Mouse (Mus musculus): ENCODE data around the gene Zfp65. TPM values are rescaled to one million over a fixed set of nuclear protein-coding genes. Genes with fewer than 3 reads are reported as not detected.
A peak's percentile ranks its signal among the peaks of the same experiment; 100 is the strongest.
"Not testable (repeated sequence)": the region's sequence is repeated elsewhere in the genome, so short reads cannot be mapped to it uniquely, and the experiment has no call there.

Gene Zfp65
- polyA plus RNA-seq, 1 experiment from 2014 or later = 4.7 TPM

DNA sequence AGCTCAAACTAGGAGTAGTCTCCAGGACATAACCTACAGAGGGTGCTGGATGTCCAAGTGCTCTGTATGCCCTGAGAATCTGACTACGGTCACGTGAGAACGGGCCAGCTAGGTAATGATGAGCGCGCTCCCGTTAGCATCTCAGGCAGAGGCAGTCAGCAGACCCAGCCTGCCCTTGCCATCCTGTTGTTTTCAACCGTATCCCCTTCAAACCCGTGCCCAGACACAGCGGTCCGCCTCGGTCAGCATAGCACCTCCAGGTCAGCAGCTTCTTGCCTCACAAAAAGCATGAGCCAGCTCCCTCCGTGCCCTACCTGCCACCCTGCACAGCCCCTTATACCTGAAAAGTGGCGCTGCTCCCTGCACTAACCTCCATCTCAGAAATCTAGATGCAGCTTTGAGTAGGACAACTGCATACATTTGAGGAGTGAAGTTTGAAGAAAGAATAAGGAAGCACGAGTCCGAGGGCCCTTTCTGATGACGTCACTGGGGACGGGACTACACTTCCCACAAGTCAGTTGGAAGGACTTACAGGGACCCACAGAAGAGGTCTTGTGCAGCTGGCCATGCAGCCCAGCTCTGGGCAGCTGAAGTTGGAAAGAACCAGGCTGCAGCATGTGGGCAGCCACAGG, 5.0 kb downstream of the Zfp65 start:
- Histone ChIP-seq H3K4me1 (replicated peaks) (no peaks in the 10 kb centered on the region; the same call in 1 of the 2 replicates), H3K4me2 (replicated peaks) (peak overlapping the region; percentile 72), H3K4me3 (replicated peaks) (peak overlapping the region; percentile 80), H3K27ac (peak overlapping the region; percentile 44; the same call in 1 of the 2 replicates), H3K9me3 (no peaks in the 10 kb centered on the region), H3K9ac (peak overlapping the region; percentile 78), H3K27me3 (replicated peaks) (no peaks in the 10 kb centered on the region), H3K36me3 (no peaks in the 10 kb centered on the region)
- peak; percentile 94 for ATAC-seq
- WGBS = 0% methylated on average over 17 of the region's 17 CpGs

GRCm38 (mm10) chr13:67686971-67687370, 42.0 kb downstream of the Zfp65 start, which contains the start of gene Zfp738:
Gene Zfp738 (minus strand): TSS chr13:67687071.
- H3K4me3 ChIP-seq (replicated peaks) = no peak within 1 kb of the TSS
- no peaks in the 10 kb centered on the region for H3K9me3 ChIP-seq
- no peak within 1 kb of the TSS for H3K4me2 ChIP-seq (replicated peaks)
- no peaks in the 10 kb centered on the region for H3K4me1 ChIP-seq (replicated peaks)
- H3K27ac ChIP-seq = no peak within 1 kb of the TSS
- 78% methylated on average over 4 of the region's 4 CpGs for WGBS
- no peak within 1 kb of the TSS for H3K9ac ChIP-seq
- ATAC-seq = no peak
- H3K27me3 ChIP-seq (replicated peaks) = no peaks in the 10 kb centered on the region
- no peaks in the 10 kb centered on the region for H3K36me3 ChIP-seq

GRCm38 (mm10) chr13:67683841-67684240, 45.1 kb downstream of the Zfp65 start:
- Histone ChIP-seq H3K4me3 (replicated peaks) (peak overlapping the region; percentile 75), H3K4me2 (replicated peaks) (peak overlapping the region; percentile 71; the same call in 1 of the 2 replicates)
- WGBS = 68% methylated on average over 2 of the region's 2 CpGs
- H3K27ac ChIP-seq; H3K9me3 ChIP-seq; H3K9ac ChIP-seq; H3K27me3 ChIP-seq (replicated peaks); H3K36me3 ChIP-seq; H3K4me1 ChIP-seq (replicated peaks): not testable (repeated sequence)
- peak; percentile 59 for ATAC-seq

DNA sequence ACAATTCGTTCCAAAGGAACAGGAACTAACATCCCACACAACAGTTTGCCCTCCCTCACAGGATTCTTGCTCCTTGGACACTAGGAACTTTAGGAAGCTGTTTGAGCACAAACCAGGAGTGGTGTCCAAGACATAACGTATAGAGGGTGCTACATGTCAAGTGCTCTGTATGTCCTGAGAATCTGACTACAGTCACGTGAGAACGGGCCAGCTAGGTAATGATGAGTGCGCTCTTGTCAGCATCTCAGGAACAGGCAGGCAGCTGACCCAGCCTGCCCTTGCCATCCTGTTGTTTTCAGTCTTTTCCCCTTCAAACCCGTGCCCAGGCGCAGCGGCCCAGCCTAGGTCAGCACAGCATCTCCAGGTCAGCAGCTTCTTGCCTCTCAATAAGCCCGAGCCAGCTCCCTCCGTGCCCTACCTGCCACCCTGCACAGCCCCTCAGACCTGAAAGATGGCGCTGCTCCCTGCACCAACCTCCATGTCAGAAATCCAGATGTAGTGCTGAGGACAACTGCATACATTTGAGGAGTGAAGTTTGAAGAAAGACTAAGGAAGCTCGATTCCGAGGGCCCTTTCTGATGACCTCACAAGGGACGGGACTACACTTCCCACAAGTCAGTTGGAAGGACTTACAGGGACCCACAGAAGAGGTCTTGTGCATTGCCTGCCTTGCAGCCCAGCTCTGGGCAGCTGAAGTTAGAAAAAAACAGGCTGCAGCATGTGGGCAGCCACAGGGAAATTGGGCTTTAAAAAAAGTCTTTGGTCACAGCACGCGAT, 45.8 kb downstream of the Zfp65 start:
- peak; percentile 100 for ATAC-seq
- Histone ChIP-seq H3K9ac (peak overlapping the region; percentile 79), H3K4me2 (replicated peaks) (peak overlapping the region; percentile 71), H3K4me3 (replicated peaks) (peak overlapping the region; percentile 75)
- H3K4me1 ChIP-seq (replicated peaks); H3K36me3 ChIP-seq; H3K27me3 ChIP-seq (replicated peaks); H3K9me3 ChIP-seq; H3K27ac ChIP-seq: not testable (repeated sequence)
- 9% methylated on average over 16 of the region's 16 CpGs for WGBS

GRCm38 (mm10) chr13:67674902-67675301, 54.1 kb downstream of the Zfp65 start:
- H3K4me1 ChIP-seq (replicated peaks) = no peaks in the 10 kb centered on the region
- no peak overlapping the region for H3K9ac ChIP-seq
- no peak overlapping the region for H3K27ac ChIP-seq
- no peak for ATAC-seq
- H3K4me2 ChIP-seq (replicated peaks) = no peak overlapping the region
- H3K4me3 ChIP-seq (replicated peaks) = no peak overlapping the region
- 92% methylated on average over 2 of the region's 2 CpGs for WGBS
- no peaks in the 10 kb centered on the region for H3K9me3 ChIP-seq
- no peaks in the 10 kb centered on the region for H3K27me3 ChIP-seq (replicated peaks)
- H3K36me3 ChIP-seq = no peaks in the 10 kb centered on the region

Other genes with a start within 250 kb of the Zfp65 start
- 2.0 and 2.9 TPM in 2 replicates for gene Zfp874b, start 244.9 kb downstream of the Zfp65 start, polyA plus RNA-seq (2015; fragmentation: Nextera tagmentation; extraction: Ambion mirVana)
- 10.6 and 12.4 TPM in 2 replicates for gene Zfp58, start 228.6 kb downstream of the Zfp65 start, polyA plus RNA-seq (2015; fragmentation: Nextera tagmentation; extraction: Ambion mirVana)
- not detected in 2 replicates for gene Gm26965, start 203.0 kb downstream of the Zfp65 start, polyA plus RNA-seq (2015; fragmentation: Nextera tagmentation; extraction: Ambion mirVana)
- gene Zfp87, start 203.0 kb downstream of the Zfp65 start, polyA plus RNA-seq (2015; fragmentation: Nextera tagmentation; extraction: Ambion mirVana) = 18.1 and 19.3 TPM in 2 replicates
- 11.5 and 11.7 TPM in 2 replicates for gene Zfp748, start 175.3 kb downstream of the Zfp65 start, polyA plus RNA-seq (2015; fragmentation: Nextera tagmentation; extraction: Ambion mirVana)
- 3.4 and 4.1 TPM in 2 replicates for gene Zfp729b, start 119.5 kb downstream of the Zfp65 start, polyA plus RNA-seq (2015; fragmentation: Nextera tagmentation; extraction: Ambion mirVana)
- gene Gm49345, start 91.4 kb downstream of the Zfp65 start, polyA plus RNA-seq (2015; fragmentation: Nextera tagmentation; extraction: Ambion mirVana) = not detected in 2 replicates
- 2.6 TPM in 2 replicates for gene Zfp729a, start 91.4 kb downstream of the Zfp65 start, polyA plus RNA-seq (2015; fragmentation: Nextera tagmentation; extraction: Ambion mirVana)
- gene Zfp738, start 42.1 kb downstream of the Zfp65 start, polyA plus RNA-seq (2015; fragmentation: Nextera tagmentation; extraction: Ambion mirVana) = 9.3 and 10.1 TPM in 2 replicates
- 3.4 and 4.0 TPM in 2 replicates for gene Zfp85, start 26.1 kb upstream of the Zfp65 start, polyA plus RNA-seq (2015; fragmentation: Nextera tagmentation; extraction: Ambion mirVana)
- gene Zfp493, start 50.5 kb upstream of the Zfp65 start, polyA plus RNA-seq (2015; fragmentation: Nextera tagmentation; extraction: Ambion mirVana) = 2.1 and 2.5 TPM in 2 replicates
- 5.6 and 6.2 TPM in 2 replicates for gene Zfp273, start 84.6 kb upstream of the Zfp65 start, polyA plus RNA-seq (2015; fragmentation: Nextera tagmentation; extraction: Ambion mirVana)
- 2.1 and 2.2 TPM in 2 replicates for gene Gm10037, start 101.9 kb upstream of the Zfp65 start, polyA plus RNA-seq (2015; fragmentation: Nextera tagmentation; extraction: Ambion mirVana)
- not detected in 2 replicates for gene BC048507, start 134.2 kb upstream of the Zfp65 start, polyA plus RNA-seq (2015; fragmentation: Nextera tagmentation; extraction: Ambion mirVana)

Measured in intestine, embryonic 15.5 days (tissue).